Mouse (Mus musculus) liver, embryonic 12.5 days (tissue): ENCODE measurements around the gene Mbtps1. TPM values are rescaled to one million over a fixed set of nuclear protein-coding genes. Genes with fewer than 3 reads are reported as not detected.

Experiments used
- ATAC-seq: fragments of 200-750 bp; cut with Nextera tagmentation; 2 replicates; pipeline ENCODE4 v1.8.0; 2017; ENCODE audit warnings: moderate number of reproducible peaks, mild to moderate bottlenecking, moderate library complexity
- H3K27ac ChIP-seq: fragments of 300-500 bp; sonication (generic); 2 replicates; pipeline ENCODE4 v1.5.1; 2016; ENCODE audit warnings: mild to moderate bottlenecking
- H3K27me3 ChIP-seq: fragments of 300-500 bp; sonication (generic); replicated peaks from 2 replicates; pipeline ENCODE4 v1.6.1; 2016; ENCODE audit warnings: mild to moderate bottlenecking, moderate library complexity
- H3K36me3 ChIP-seq: fragments of 300-500 bp; sonication (generic); 2 replicates; pipeline ENCODE4 v1.6.1; 2016; ENCODE audit warnings: mild to moderate bottlenecking, moderate library complexity
- H3K4me1 ChIP-seq: fragments of 300-500 bp; sonication (generic); 2 replicates; pipeline ENCODE4 v1.6.1; 2016
- H3K4me2 ChIP-seq: fragments of 300-500 bp; sonication (generic); 2 replicates; pipeline ENCODE4 v1.6.1; 2016; ENCODE audit warnings: mild to moderate bottlenecking, moderate library complexity
- H3K4me3 ChIP-seq: fragments of 300-500 bp; sonication (generic); 2 replicates; pipeline ENCODE4 v1.5.1; 2016; ENCODE audit warnings: mild to moderate bottlenecking, moderate library complexity
- H3K9ac ChIP-seq: fragments of 300-500 bp; sonication (generic); 2 replicates; pipeline ENCODE4 v1.6.1; 2016; ENCODE audit warnings: mild to moderate bottlenecking, moderate library complexity
- H3K9me3 ChIP-seq: fragments of 300-500 bp; sonication (generic); replicated peaks from 2 replicates; pipeline ENCODE4 v1.6.1; 2016; ENCODE audit warnings: mild to moderate bottlenecking, moderate library complexity
- WGBS: fragments of 180-500 bp; shearing (Covaris S2); methylation state at CpG from one replicate; pipeline ENCODE4 v1.1.7; 2016; ENCODE audit not compliant: insufficient replicate concordance; 5-methylcytosine and 5-hydroxymethylcytosine counted together
- polyA plus RNA-seq: library from polyadenylated mRNA; unstranded; fragments of >200 nt; fragmentation: Nextera tagmentation; extraction: Ambion mirVana; gene quantifications from 2 replicates; pipeline ENCODE4 v1.2.1, GENCODE M21; 2016

The Mbtps1 gene
- polyA plus RNA-seq, 1 experiment from 2014 or later = 48.8 TPM

- Histone ChIP-seq H3K9ac (no peak overlapping the region), H3K27ac (no peak overlapping the region), H3K4me3 (no peak overlapping the region), H3K4me1 (peaks cover 7% of the 10 kb centered on the region), H3K4me2 (no peak overlapping the region), H3K27me3 (0 out of 2 replicates have a peak, but pooled peaks cover 3% of the 10 kb centered on the region), H3K36me3 (no peaks in the 10 kb centered on the region), H3K9me3 (no peaks in the 10 kb centered on the region)
- no peak for ATAC-seq
- WGBS = 69% methylated on average over 11 of the region's 11 CpGs
Measured at GRCm38 (mm10) chr8:119484145-119484896, 74.2 kb downstream of the Mbtps1 start.

DNA sequence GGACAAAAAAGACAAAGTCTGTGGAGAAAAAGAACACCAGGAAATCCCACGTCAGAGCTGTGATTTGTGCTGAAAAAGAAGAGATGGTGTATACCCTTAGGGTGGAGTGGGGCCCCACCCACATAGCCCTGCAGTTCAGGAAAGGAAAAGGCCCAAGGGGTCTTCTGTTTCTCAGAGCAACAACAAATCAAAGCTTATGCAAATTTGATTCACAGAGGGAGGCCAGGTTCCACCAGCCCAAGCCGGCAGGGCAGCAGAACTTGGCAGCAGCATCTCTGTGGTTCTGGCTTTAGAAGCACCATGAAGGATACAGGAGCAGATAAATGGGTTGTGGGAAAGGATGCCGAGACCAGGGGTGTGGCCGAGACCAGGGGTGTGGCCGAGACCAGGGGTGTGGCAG is 79.9 kb downstream of the Mbtps1 start:
- Histone ChIP-seq H3K9ac (no peak overlapping the region), H3K9me3 (no peaks in the 10 kb centered on the region), H3K27ac (no peak overlapping the region), H3K36me3 (no peaks in the 10 kb centered on the region), H3K27me3 (peaks cover 26% of the 10 kb centered on the region), H3K4me3 (no peak overlapping the region), H3K4me1 (no peaks in the 10 kb centered on the region), H3K4me2 (no peak overlapping the region)
- 18% methylated on average over 5 of the region's 5 CpGs for WGBS
- no peak for ATAC-seq

DNA sequence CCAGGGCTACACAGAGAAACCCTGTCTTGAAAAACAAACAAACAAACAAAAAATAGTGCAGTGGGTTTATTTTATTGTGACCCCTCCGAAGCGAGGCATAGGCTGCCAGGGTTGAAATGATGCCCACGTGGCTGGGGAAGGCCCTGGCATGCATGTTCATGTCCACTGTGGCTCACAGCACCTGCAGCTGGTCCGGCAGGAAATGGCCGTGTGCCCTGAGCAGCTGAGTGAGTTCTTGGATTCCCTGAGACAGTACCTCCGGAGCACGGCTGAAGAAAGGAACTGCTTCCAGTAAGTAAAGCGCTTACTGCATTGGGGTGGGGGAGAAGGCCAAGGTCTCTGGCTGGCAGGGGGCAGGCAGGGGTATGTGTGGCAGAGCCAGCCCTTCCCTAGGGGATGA is 90.4 kb downstream of the Mbtps1 start:
- H3K4me3 ChIP-seq = no peak overlapping the region
- peaks cover 65% of the 10 kb centered on the region for H3K27me3 ChIP-seq
- 72% methylated on average over 8 of the region's 8 CpGs for WGBS
- H3K27ac ChIP-seq = no peak overlapping the region
- no peaks in the 10 kb centered on the region for H3K9me3 ChIP-seq
- no peak overlapping the region for H3K9ac ChIP-seq
- ATAC-seq = no peak
- 0 out of 2 replicates have a peak, but pooled peaks cover 3% of the 10 kb centered on the region for H3K4me1 ChIP-seq
- H3K4me2 ChIP-seq = no peak overlapping the region
- no peaks in the 10 kb centered on the region for H3K36me3 ChIP-seq

DNA sequence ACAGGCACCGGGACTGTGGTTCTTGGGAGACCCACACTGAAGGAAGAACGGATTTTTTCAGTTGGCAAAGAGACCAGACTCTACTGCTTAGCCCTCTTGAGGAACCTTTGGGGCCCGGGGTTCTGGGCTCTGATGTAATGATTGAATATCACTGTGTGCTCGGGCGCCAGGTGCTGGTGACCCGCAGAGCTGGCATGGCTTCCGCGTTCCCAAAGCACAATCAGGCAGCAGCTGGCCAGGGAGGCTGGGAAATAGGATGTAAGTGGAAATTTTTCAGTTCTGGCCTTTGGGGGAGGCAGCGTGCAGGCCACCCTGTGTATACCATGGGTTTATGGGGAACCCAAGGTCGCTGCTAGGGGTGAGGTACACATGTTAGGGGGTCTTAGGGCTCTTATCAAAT is 91.7 kb downstream of the Mbtps1 start:
- 61% methylated on average over 10 of the region's 10 CpGs for WGBS
- 0 out of 2 replicates have a peak, but pooled peaks cover 3% of the 10 kb centered on the region for H3K4me1 ChIP-seq
- ATAC-seq = no peak
- H3K36me3 ChIP-seq = no peaks in the 10 kb centered on the region
- peaks cover 64% of the 10 kb centered on the region for H3K27me3 ChIP-seq
- no peak overlapping the region for H3K27ac ChIP-seq
- no peak overlapping the region for H3K9ac ChIP-seq
- no peak overlapping the region for H3K4me2 ChIP-seq
- H3K4me3 ChIP-seq = no peak overlapping the region
- no peaks in the 10 kb centered on the region for H3K9me3 ChIP-seq

DNA sequence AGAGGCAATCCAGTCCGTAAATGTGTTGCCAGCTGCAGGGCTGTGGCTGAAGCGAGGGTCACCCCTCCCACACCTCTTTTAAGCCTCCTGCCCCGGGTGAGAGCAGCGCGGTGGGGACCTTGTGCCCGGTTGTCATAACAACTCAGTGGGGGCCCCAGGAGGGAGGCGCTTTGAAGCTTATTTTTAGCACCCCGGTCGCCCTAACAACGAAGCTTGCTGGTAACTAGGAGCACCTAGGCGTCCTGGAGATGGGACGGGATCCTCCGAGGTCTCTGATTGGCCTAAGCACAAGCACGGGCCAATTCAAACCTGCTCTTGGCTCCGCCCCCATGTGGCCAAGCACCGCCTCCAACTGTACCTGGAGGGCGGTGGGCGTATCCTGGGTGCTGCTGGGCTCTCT is 92.4 kb downstream of the Mbtps1 start:
- Histone ChIP-seq H3K4me2 (0 out of 2 replicates have a peak overlapping the region, but pooled peaks have one; percentile 18), H3K4me1 (0 out of 2 replicates have a peak, but pooled peaks cover 3% of the 10 kb centered on the region), H3K9me3 (no peaks in the 10 kb centered on the region), H3K4me3 (no peak overlapping the region), H3K27me3 (peaks cover 66% of the 10 kb centered on the region), H3K9ac (no peak overlapping the region), H3K36me3 (no peaks in the 10 kb centered on the region), H3K27ac (no peak overlapping the region)
- ATAC-seq = peak; percentile 22; the same call in 1 of the 2 replicates
- WGBS = 5% methylated on average over 18 of the region's 18 CpGs

GRCm38 (mm10) chr8:119463709-119464108 is 94.8 kb downstream of the Mbtps1 start:
- Histone ChIP-seq H3K36me3 (no peaks in the 10 kb centered on the region), H3K4me3 (no peak overlapping the region), H3K4me2 (no peak overlapping the region), H3K27ac (no peak overlapping the region), H3K9ac (no peak overlapping the region), H3K9me3 (no peaks in the 10 kb centered on the region), H3K4me1 (0 out of 2 replicates have a peak, but pooled peaks cover 3% of the 10 kb centered on the region), H3K27me3 (peaks cover 78% of the 10 kb centered on the region)
- no peak for ATAC-seq
- 46% methylated on average over 7 of the region's 7 CpGs for WGBS

DNA sequence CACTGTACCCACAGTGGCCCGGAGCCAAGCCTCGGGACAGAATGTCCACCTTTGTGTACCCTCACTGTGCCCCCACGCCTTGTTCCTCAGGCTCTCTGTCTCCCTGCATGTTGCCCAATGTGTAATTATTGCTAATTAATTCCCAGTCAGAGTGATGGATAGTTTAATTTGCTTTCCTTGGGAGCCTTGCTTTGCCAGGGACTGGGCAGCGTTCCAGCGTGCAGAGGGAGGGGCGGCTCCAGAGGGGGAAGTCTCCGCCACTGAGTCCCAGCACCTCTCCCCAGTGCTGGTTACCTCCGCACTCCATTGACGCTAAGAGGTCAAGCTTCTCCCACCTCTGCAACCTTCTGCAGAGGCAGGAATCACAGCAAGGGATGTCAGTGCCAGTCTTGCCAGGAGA is 97.2 kb downstream of the Mbtps1 start:
- no peak overlapping the region for H3K4me2 ChIP-seq
- H3K4me3 ChIP-seq = no peak overlapping the region
- no peaks in the 10 kb centered on the region for H3K9me3 ChIP-seq
- H3K36me3 ChIP-seq = no peaks in the 10 kb centered on the region
- WGBS = 64% methylated on average over 9 of the region's 9 CpGs
- no peak overlapping the region for H3K9ac ChIP-seq
- 0 out of 2 replicates have a peak, but pooled peaks cover 3% of the 10 kb centered on the region for H3K4me1 ChIP-seq
- no peak overlapping the region for H3K27ac ChIP-seq
- H3K27me3 ChIP-seq = peaks cover 62% of the 10 kb centered on the region
- ATAC-seq = no peak

- ATAC-seq = no peak
- WGBS = 51% methylated on average over 16 of the region's 16 CpGs
- Histone ChIP-seq H3K27ac (no peak overlapping the region), H3K36me3 (no peaks in the 10 kb centered on the region), H3K27me3 (peaks cover 45% of the 10 kb centered on the region), H3K4me3 (no peak overlapping the region), H3K4me2 (no peak overlapping the region), H3K9me3 (no peaks in the 10 kb centered on the region), H3K9ac (no peak overlapping the region), H3K4me1 (no peaks in the 10 kb centered on the region)
Measured at GRCm38 (mm10) chr8:119459724-119460123, 98.8 kb downstream of the Mbtps1 start.

Other genes with a start within 250 kb of the Mbtps1 start
- gene Hsbp1, start 214.2 kb downstream of the Mbtps1 start, polyA plus RNA-seq = 96.0 and 96.2 TPM in 2 replicates
- 11.7 TPM in 2 replicates for gene Mlycd, start 163.9 kb downstream of the Mbtps1 start, polyA plus RNA-seq
- 13.3 and 13.6 TPM in 2 replicates for gene Osgin1, start 124.6 kb downstream of the Mbtps1 start, polyA plus RNA-seq
- gene Necab2, start 112.0 kb downstream of the Mbtps1 start, polyA plus RNA-seq = 0.23 and 0.25 TPM in 2 replicates
- gene Slc38a8, start 57.0 kb downstream of the Mbtps1 start, polyA plus RNA-seq = not detected in 2 replicates
- 25.0 and 25.5 TPM in 2 replicates for gene Hsdl1, start 16.4 kb upstream of the Mbtps1 start, polyA plus RNA-seq
- gene Dnaaf1, start 16.5 kb upstream of the Mbtps1 start, polyA plus RNA-seq = 0.11 and 0.13 TPM in 2 replicates
- gene Taf1c, start 46.5 kb upstream of the Mbtps1 start, polyA plus RNA-seq = 10.2 and 10.7 TPM in 2 replicates
- 0.08 TPM in 1 of 2 replicates, not detected in the other for gene Adad2, start 54.0 kb upstream of the Mbtps1 start, polyA plus RNA-seq
- not detected in 2 replicates for gene Kcng4, start 76.9 kb upstream of the Mbtps1 start, polyA plus RNA-seq
- gene Wfdc1, start 107.6 kb upstream of the Mbtps1 start, polyA plus RNA-seq = 0.41 and 0.66 TPM in 2 replicates
- gene Atp2c2, start 141.3 kb upstream of the Mbtps1 start, polyA plus RNA-seq = 0.07 and 0.14 TPM in 2 replicates
- gene Tldc1, start 219.7 kb upstream of the Mbtps1 start, polyA plus RNA-seq = 6.1 and 6.7 TPM in 2 replicates